Mouse (Mus musculus) MEL (cell line): ENCODE measurements around the gene Dusp5. TPM values are rescaled to one million over a fixed set of nuclear protein-coding genes. Genes with fewer than 3 reads are reported as not detected.
"Not testable (repeated sequence)": the region's sequence is repeated elsewhere in the genome, so short reads cannot be mapped to it uniquely, and the experiment has no call there.

Experiments
- DNase-seq: peaks from one replicate; pipeline ENCODE4 v3.0.0; 2011; ENCODE audit warnings: low read depth, low spot score
- H3K27ac ChIP-seq: 2 replicates; pipeline ENCODE4 v1.5.1; 2012; ENCODE audit warnings: low read depth, mild to moderate bottlenecking, control low read depth, low read length, moderate library complexity; ENCODE audit not compliant: control insufficient read depth
- H3K27me3 ChIP-seq, 2 experiments: fragments of 150-350 bp in 1 of 2; sonication (generic) in 1 of 2; 2 replicates each; pipeline ENCODE4 v1.6.1; 2012; ENCODE audit warnings: low read length in 2 of 2, mild to moderate bottlenecking in 2 of 2, improper control_type of control experiment in 1 of 2, moderate library complexity in 1 of 2; ENCODE audit not compliant: insufficient read depth in 2 of 2, control insufficient read depth in 1 of 2
- H3K36me3 ChIP-seq, 2 experiments: 2 replicates each; pipeline ENCODE4 v1.6.1; 2012 to 2014; ENCODE audit warnings: low read length in 2 of 2, improper control_type of control experiment in 1 of 2, inconsistent platforms in 1 of 2, mild to moderate bottlenecking in 1 of 2; ENCODE audit not compliant: insufficient read depth in 2 of 2, control insufficient read depth in 1 of 2
- H3K4me1 ChIP-seq, 2 experiments: fragments of 150-350 bp in 1 of 2; sonication (generic) in 1 of 2; 2 replicates each; pipeline ENCODE4 v1.6.1; 2012; ENCODE audit warnings: low read length in 2 of 2, improper control_type of control experiment in 1 of 2, mild to moderate bottlenecking in 1 of 2; ENCODE audit not compliant: insufficient read depth in 2 of 2, control insufficient read depth in 1 of 2
- H3K4me3 ChIP-seq, 2 experiments: fragments of 150-350 bp in 1 of 2; sonication (generic) in 1 of 2; 2 replicates each; pipeline ENCODE4 v1.5.1; 2012; ENCODE audit warnings: low read depth in 2 of 2, low read length in 2 of 2, mild to moderate bottlenecking in 2 of 2, moderate library complexity in 2 of 2, control low read depth in 1 of 2, improper control_type of control experiment in 1 of 2; ENCODE audit not compliant: control insufficient read depth in 1 of 2, insufficient read depth in 1 of 2
- H3K79me2 ChIP-seq: 2 replicates; pipeline ENCODE4 v1.6.1; 2012; ENCODE audit warnings: mild to moderate bottlenecking, low read length, moderate library complexity; ENCODE audit not compliant: control insufficient read depth, poor library complexity, insufficient read depth
- H3K9ac ChIP-seq: 2 replicates; pipeline ENCODE4 v1.6.1; 2012; ENCODE audit warnings: low read depth, mild to moderate bottlenecking, control low read depth, low read length, moderate library complexity; ENCODE audit not compliant: control insufficient read depth, poor library complexity, severe bottlenecking
- H3K9me3 ChIP-seq: fragments of 150-350 bp; sonication (generic); replicated peaks from 2 replicates; pipeline ENCODE4 v1.6.1; 2012; ENCODE audit warnings: mild to moderate bottlenecking, low read length, improper control_type of control experiment, moderate library complexity; ENCODE audit not compliant: insufficient read depth
- polyA plus RNA-seq, 2 experiments: library from polyadenylated mRNA; stranded (reverse) in 1 of 2; unstranded in 1 of 2; fragments of >175 nt in 1 of 2; fragments of >200 nt in 1 of 2; gene quantifications; 2 replicates each; pipeline versions ENCODE4 v1.2.1 to v1.2.4; 2012; ENCODE audit warnings: low replicate concordance in 2 of 2, low read depth in 1 of 2; ENCODE audit not compliant: insufficient read length in 2 of 2, insufficient read depth in 1 of 2, missing spikeins in 1 of 2
- total RNA-seq: library from RNA; depleted of rRNA; stranded (reverse); fragments of 300-350 nt; gene quantifications from 2 replicates; pipeline ENCODE4 v1.2.3, GENCODE M21; 2012; rRNA removed

Dusp5 gene
- total and polyA plus RNA-seq, 3 experiments: 7.6 to 13.8 TPM; not detected in 1

- DNase-seq, H3K4me1 ChIP-seq, H3K79me2 ChIP-seq, H3K27ac ChIP-seq, H3K4me3 ChIP-seq, H3K36me3 ChIP-seq, H3K9me3 ChIP-seq, H3K9ac ChIP-seq, H3K27me3 ChIP-seq: not testable (repeated sequence)
Observed at GRCm38 (mm10) chr19:53588968-53589367, 60.1 kb downstream of the Dusp5 start, which contains the start of gene Nutf2-ps1. Gene Nutf2-ps1, minus strand, starts transcription at chr19:53589068.

Other genes with a start within 250 kb of the Dusp5 start
- gene Mxi1, start 218.6 kb upstream of the Dusp5 start, total RNA-seq: 29.0 and 29.8 TPM in 2 replicates
- 10 to 100 TPM in 1 of 2 experiments, not detected in 1; 60.9 TPM for gene Mxi1, start 218.6 kb upstream of the Dusp5 start, polyA plus RNA-seq
- 4.8 and 5.4 TPM in 2 replicates for gene Gm10197, start 157.3 kb upstream of the Dusp5 start, total RNA-seq
- 10 to 100 TPM in 1 of 2 experiments, not detected in 1; 53.0 TPM for gene Gm10197, start 157.3 kb upstream of the Dusp5 start, polyA plus RNA-seq
- gene Smndc1, start 138.5 kb upstream of the Dusp5 start, total RNA-seq: 27.5 and 29.3 TPM in 2 replicates
- gene Smndc1, start 138.5 kb upstream of the Dusp5 start, polyA plus RNA-seq: 100 to 1,000 TPM; 114 to 166 TPM
- 35.8 and 53.1 TPM in 2 replicates for gene Nutf2-ps1, start 60.0 kb downstream of the Dusp5 start, total RNA-seq
- 100 to 1,000 TPM in 1 of 2 experiments, not detected in 1; 398 TPM for gene Nutf2-ps1, start 60.0 kb downstream of the Dusp5 start, polyA plus RNA-seq
- 100 and 109 TPM in 2 replicates for gene Smc3, start 71.3 kb downstream of the Dusp5 start, total RNA-seq
- 100 to 1,000 TPM; 118 to 129 TPM for gene Smc3, start 71.3 kb downstream of the Dusp5 start, polyA plus RNA-seq
- gene Rbm20, start 148.2 kb downstream of the Dusp5 start, total RNA-seq: 37.3 and 40.5 TPM in 2 replicates
- 10 to 100 TPM in 1 of 2 experiments, not detected in 1; 58.6 TPM for gene Rbm20, start 148.2 kb downstream of the Dusp5 start, polyA plus RNA-seq